Mouse (Mus musculus): ENCODE data around the gene Zfp459. TPM values are rescaled to one million over a fixed set of nuclear protein-coding genes. Genes with fewer than 3 reads are reported as not detected.
"Not testable (repeated sequence)": the region's sequence is repeated elsewhere in the genome, so short reads cannot be mapped to it uniquely, and the experiment has no call there.

Gene Zfp459
- polyA plus RNA-seq (2016; fragmentation: Nextera tagmentation; extraction: Ambion mirVana) = 1.1 TPM in 2 replicates

GRCm38 (mm10) chr13:67421207-67421857, at the start of gene Zfp459:
Gene Zfp459, minus strand, starts transcription at chr13:67421418.
- Histone ChIP-seq H3K9me3 (no peaks in the 10 kb centered on the region), H3K4me2 (peak within 1 kb of the TSS; percentile 82), H3K27me3 (0 out of 2 replicates have a peak, but pooled peaks cover 3% of the 10 kb centered on the region), H3K27ac (no peak within 1 kb of the TSS), H3K4me3 (replicated peaks) (peak within 1 kb of the TSS; percentile 62), H3K9ac (peak within 1 kb of the TSS; percentile 54), H3K36me3 (replicated peaks) (no peaks in the 10 kb centered on the region), H3K4me1 (no peaks in the 10 kb centered on the region; the same call in 1 of the 2 replicates)
- WGBS = 2% methylated on average over 22 of the region's 22 CpGs
- peak; percentile 87 for ATAC-seq (ENCODE audit: low FRiP score)

- Histone ChIP-seq H3K4me1 (no peaks in the 10 kb centered on the region), H3K4me2 (no peak overlapping the region), H3K9ac (no peak overlapping the region), H3K9me3 (no peaks in the 10 kb centered on the region), H3K36me3 (replicated peaks) (0 out of 2 replicates have a peak, but pooled peaks cover 5% of the 10 kb centered on the region), H3K27ac (no peak overlapping the region), H3K4me3 (replicated peaks) (no peak overlapping the region), H3K27me3 (no peaks in the 10 kb centered on the region)
- WGBS = 87% methylated on average over 3 of the region's 3 CpGs
- no peak for ATAC-seq (ENCODE audit: low FRiP score)
Observed at GRCm38 (mm10) chr13:67469274-67469673, 48.1 kb upstream of the Zfp459 start.

- not testable (repeated sequence) for H3K36me3 ChIP-seq (replicated peaks); H3K4me2 ChIP-seq; H3K4me3 ChIP-seq (replicated peaks); H3K9me3 ChIP-seq; H3K27me3 ChIP-seq; ATAC-seq (ENCODE audit: low FRiP score); H3K4me1 ChIP-seq; H3K27ac ChIP-seq; H3K9ac ChIP-seq
- WGBS = 84% methylated on average over 3 of the region's 5 CpGs
Observed at GRCm38 (mm10) chr13:67463506-67464185, 42.4 kb upstream of the Zfp459 start.

GRCm38 (mm10) chr13:67452021-67452309, 30.7 kb upstream of the Zfp459 start:
- no peak overlapping the region for H3K27ac ChIP-seq
- ATAC-seq (ENCODE audit: low FRiP score) = no peak
- H3K4me1 ChIP-seq = peaks cover 11% of the 10 kb centered on the region

GRCm38 (mm10) chr13:67451172-67452020, 30.2 kb upstream of the Zfp459 start, which contains the start of gene Zfp874a:
Gene Zfp874a, minus strand, starts transcription at chr13:67451624.
- peaks cover 11% of the 10 kb centered on the region for H3K4me1 ChIP-seq
- WGBS = 2% methylated on average over 20 of the region's 20 CpGs
- ATAC-seq (ENCODE audit: low FRiP score) = peak; percentile 95
- no peaks in the 10 kb centered on the region for H3K9me3 ChIP-seq
- H3K27me3 ChIP-seq = no peaks in the 10 kb centered on the region
- peak within 1 kb of the TSS; percentile 55 for H3K9ac ChIP-seq
- peak within 1 kb of the TSS; percentile 54 for H3K4me3 ChIP-seq (replicated peaks)
- H3K36me3 ChIP-seq (replicated peaks) = no peaks in the 10 kb centered on the region; the same call in 1 of the 2 replicates
- peak within 1 kb of the TSS; percentile 75 for H3K4me2 ChIP-seq
- H3K27ac ChIP-seq = no peak within 1 kb of the TSS

More at GRCm38 (mm10) chr13:67452021-67452309, 30.7 kb upstream of the Zfp459 start:
- H3K9me3 ChIP-seq = no peaks in the 10 kb centered on the region
- peak overlapping the region; percentile 55; the same call in 1 of the 2 replicates for H3K9ac ChIP-seq
- H3K27me3 ChIP-seq = no peaks in the 10 kb centered on the region
- peak overlapping the region; percentile 75 for H3K4me2 ChIP-seq
- peak overlapping the region; percentile 54 for H3K4me3 ChIP-seq (replicated peaks)
- no peaks in the 10 kb centered on the region for H3K36me3 ChIP-seq (replicated peaks)
- WGBS = 8% methylated on average over 3 of the region's 3 CpGs

GRCm38 (mm10) chr13:67437095-67437494, 15.9 kb upstream of the Zfp459 start:
- WGBS = 100% methylated on average over 1 of the region's 3 CpGs
- not testable (repeated sequence) for H3K36me3 ChIP-seq (replicated peaks); H3K27me3 ChIP-seq; H3K4me2 ChIP-seq; ATAC-seq (ENCODE audit: low FRiP score); H3K4me1 ChIP-seq; H3K27ac ChIP-seq; H3K9me3 ChIP-seq; H3K9ac ChIP-seq; H3K4me3 ChIP-seq (replicated peaks)

GRCm38 (mm10) chr13:67428116-67428515, 6.9 kb upstream of the Zfp459 start:
- Histone ChIP-seq H3K27ac (no peak overlapping the region), H3K9me3 (no peaks in the 10 kb centered on the region), H3K4me2 (no peak overlapping the region), H3K4me3 (replicated peaks) (no peak overlapping the region), H3K27me3 (no peaks in the 10 kb centered on the region), H3K4me1 (no peaks in the 10 kb centered on the region), H3K9ac (no peak overlapping the region), H3K36me3 (replicated peaks) (no peaks in the 10 kb centered on the region)
- 81% methylated on average over 3 of the region's 3 CpGs for WGBS
- ATAC-seq (ENCODE audit: low FRiP score) = no peak

- not testable (repeated sequence) for H3K4me1 ChIP-seq; H3K4me3 ChIP-seq (replicated peaks); ATAC-seq (ENCODE audit: low FRiP score); H3K9me3 ChIP-seq; H3K4me2 ChIP-seq; H3K36me3 ChIP-seq (replicated peaks); H3K27ac ChIP-seq; H3K9ac ChIP-seq; H3K27me3 ChIP-seq
Observed at GRCm38 (mm10) chr13:67425699-67426098, 4.5 kb upstream of the Zfp459 start.

GRCm38 (mm10) chr13:67422532-67422931, 1.3 kb upstream of the Zfp459 start:
- H3K27me3 ChIP-seq; H3K27ac ChIP-seq; H3K4me3 ChIP-seq (replicated peaks); ATAC-seq (ENCODE audit: low FRiP score); H3K4me1 ChIP-seq; H3K9me3 ChIP-seq; H3K4me2 ChIP-seq; H3K36me3 ChIP-seq (replicated peaks); H3K9ac ChIP-seq: not testable (repeated sequence)
- WGBS = 85% methylated on average over 2 of the region's 2 CpGs

GRCm38 (mm10) chr13:67420558-67421206, 536 bp downstream of the Zfp459 start:
- Histone ChIP-seq H3K9ac (peak overlapping the region; percentile 54), H3K4me2 (peak overlapping the region; percentile 82), H3K4me1 (no peaks in the 10 kb centered on the region; the same call in 1 of the 2 replicates), H3K27ac (no peak overlapping the region), H3K36me3 (replicated peaks) (no peaks in the 10 kb centered on the region), H3K9me3 (no peaks in the 10 kb centered on the region), H3K27me3 (0 out of 2 replicates have a peak, but pooled peaks cover 3% of the 10 kb centered on the region), H3K4me3 (replicated peaks) (peak overlapping the region; percentile 62)
- 38% methylated on average over 11 of the region's 11 CpGs for WGBS
- no peak for ATAC-seq (ENCODE audit: low FRiP score)

GRCm38 (mm10) chr13:67416811-67417210, 4.4 kb downstream of the Zfp459 start:
- 91% methylated on average over 3 of the region's 3 CpGs for WGBS
- no peak overlapping the region for H3K4me3 ChIP-seq (replicated peaks)
- H3K36me3 ChIP-seq (replicated peaks) = no peaks in the 10 kb centered on the region
- no peak for ATAC-seq (ENCODE audit: low FRiP score)
- no peaks in the 10 kb centered on the region for H3K27me3 ChIP-seq
- no peak overlapping the region for H3K9ac ChIP-seq
- H3K9me3 ChIP-seq = no peaks in the 10 kb centered on the region
- H3K4me1 ChIP-seq = no peaks in the 10 kb centered on the region; the same call in 1 of the 2 replicates
- H3K4me2 ChIP-seq = no peak overlapping the region
- H3K27ac ChIP-seq = no peak overlapping the region

- WGBS = 85% methylated on average over 6 of the region's 6 CpGs
- no peak overlapping the region for H3K4me3 ChIP-seq (replicated peaks)
- H3K9ac ChIP-seq = no peak overlapping the region
- H3K27me3 ChIP-seq = no peaks in the 10 kb centered on the region
- no peak for ATAC-seq (ENCODE audit: low FRiP score)
- no peaks in the 10 kb centered on the region for H3K9me3 ChIP-seq
- H3K4me2 ChIP-seq = no peak overlapping the region
- no peak overlapping the region for H3K27ac ChIP-seq
- no peaks in the 10 kb centered on the region for H3K36me3 ChIP-seq (replicated peaks)
- no peaks in the 10 kb centered on the region for H3K4me1 ChIP-seq
Observed at GRCm38 (mm10) chr13:67415759-67416158, 5.5 kb downstream of the Zfp459 start.

All from forebrain, embryonic 12.5 days (tissue).